Mouse (Mus musculus) cerebellum, adult 11 months (tissue): ENCODE data around the gene Cpn1.

Experiments
- DNase-seq: peaks from one replicate; pipeline ENCODE4 v3.0.0; 2022

Cpn1 gene

DNA sequence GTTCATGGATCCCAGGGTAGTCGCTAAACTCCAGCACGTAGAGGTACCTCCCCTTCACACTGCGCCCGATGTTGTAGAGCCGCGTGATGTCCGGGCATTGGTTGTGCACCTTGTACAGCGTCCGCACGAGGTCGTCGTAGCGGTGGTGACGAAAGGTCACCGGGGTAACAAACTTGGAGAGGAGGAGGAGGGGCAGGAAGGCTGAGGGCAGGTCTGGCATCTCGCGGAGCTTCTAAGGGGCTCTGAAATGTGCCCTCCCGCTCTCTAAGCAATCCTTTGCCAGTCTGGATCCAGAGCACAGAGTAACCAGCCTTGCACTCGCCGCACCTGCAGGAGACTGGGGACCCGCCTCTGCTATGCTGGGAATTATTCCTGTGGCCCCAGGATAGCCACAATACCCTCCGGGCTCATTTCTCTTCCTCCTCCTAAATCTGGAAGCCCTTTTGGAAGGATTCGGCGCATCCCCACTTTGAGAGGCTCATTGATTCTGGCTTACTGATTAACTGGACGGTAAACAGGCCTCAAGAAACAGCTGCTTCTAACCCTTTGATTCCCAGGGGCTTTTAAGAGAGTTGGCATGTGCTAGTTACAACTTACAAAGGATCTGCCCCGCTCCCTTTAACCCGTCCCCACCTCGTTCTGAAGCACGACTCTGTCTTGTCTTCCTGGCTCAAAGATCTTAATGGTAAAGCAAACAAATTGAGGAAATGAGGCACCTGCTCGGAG, at the start of gene Cpn1:
Gene Cpn1 (minus strand): TSS at position 488 of the 726 bp plus-strand sequence.
- DNase-seq: no peak

- no peak for DNase-seq
Measured at GRCm38 (mm10) chr19:44033396-44033795, 47.0 kb upstream of the Cpn1 start.

- DNase-seq: no peak
Measured at GRCm38 (mm10) chr19:44032046-44032744, 45.8 kb upstream of the Cpn1 start.

DNA sequence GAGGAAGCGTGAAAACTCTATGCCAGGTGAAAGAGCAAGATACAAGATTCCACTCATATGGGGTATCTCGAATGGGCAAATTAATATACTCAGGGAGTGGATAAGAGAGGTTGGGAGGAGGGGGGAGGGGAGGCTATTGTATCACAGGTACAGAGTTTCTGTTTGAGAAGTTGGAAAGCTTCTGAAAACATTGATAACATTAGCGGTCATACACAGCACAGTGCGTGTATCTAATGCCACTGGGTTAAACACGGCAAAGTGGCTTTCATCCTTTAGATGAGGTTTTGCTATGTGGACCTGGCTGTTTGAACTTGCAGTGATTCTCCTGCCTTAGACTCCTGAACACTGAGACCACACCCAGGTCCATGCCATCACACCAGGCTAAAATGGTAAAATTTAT, 43.7 kb upstream of the Cpn1 start:
- DNase-seq: no peak

DNA sequence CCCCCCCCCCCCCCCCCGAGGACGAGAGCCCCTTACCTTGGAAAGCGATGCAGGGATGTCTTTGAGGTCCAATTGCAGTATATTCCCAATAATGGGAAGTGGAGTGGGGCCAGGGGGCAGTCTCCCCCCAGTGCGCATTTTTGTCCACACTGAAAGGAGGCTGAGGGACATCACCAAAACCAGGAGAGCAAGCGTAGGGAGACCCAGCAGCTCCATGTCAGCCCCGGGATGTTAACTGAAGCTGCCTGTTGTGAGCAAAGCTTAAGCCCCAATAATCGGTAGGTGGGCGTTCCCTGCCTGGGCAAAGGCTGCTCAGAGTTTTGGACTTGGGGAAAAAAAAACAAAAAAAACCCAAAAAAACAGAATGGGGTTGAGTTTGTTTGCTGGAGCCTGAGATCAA, 42.6 kb upstream of the Cpn1 start, which contains the start of gene Cyp2c23:
Gene Cyp2c23 (minus strand): TSS at position 237 of the 400 bp plus-strand sequence.
- no peak for DNase-seq

DNA sequence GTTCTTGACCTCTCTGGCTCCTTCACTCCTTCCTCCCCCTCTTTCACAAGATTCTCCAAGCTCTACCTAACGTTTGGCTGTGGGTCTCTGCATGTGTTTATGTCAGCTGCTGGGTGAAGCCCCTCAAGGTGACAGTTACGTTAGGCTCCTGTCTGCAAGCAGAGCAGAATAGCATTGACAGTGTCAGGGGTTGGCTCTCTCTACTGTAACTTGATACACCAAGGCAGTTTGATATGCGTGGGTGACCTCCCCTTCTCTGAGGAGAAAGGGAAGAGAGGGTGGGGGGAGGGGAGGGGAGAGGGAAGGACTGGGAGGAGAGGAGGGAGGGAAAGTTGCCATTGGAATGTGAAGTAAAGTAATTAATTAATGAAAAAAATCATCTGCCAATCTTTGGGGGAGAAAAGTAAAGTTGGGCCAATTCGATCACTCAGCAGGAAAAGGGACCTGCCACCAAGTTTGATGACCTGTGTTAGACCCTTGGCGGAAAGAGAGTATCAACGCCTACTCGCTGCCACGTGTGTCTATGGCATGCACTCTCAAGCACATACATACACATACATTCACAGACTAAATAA, 40.7 kb upstream of the Cpn1 start:
- no peak for DNase-seq

GRCm38 (mm10) chr19:44024921-44025585, 38.7 kb upstream of the Cpn1 start:
- no peak for DNase-seq

DNA sequence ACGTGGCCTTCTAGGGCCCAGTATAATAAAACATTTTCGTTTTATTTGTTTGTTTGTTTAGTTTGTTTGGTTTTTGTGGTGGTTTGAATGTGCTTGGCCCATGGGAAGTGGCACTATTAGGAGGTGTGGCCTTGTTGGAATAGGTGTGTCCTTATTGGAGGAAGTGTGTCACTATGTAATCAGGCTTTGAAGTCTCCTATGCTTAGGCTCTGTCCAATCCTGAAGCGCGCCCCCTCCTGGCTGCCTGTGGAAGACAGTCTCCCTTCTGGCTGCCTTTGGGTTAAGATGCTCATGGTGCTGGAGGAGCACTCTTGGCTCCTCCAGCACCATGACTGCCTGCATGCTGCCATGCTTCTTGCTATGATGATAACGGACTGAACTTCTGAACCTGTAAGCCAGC, 36.7 kb upstream of the Cpn1 start:
- no peak for DNase-seq

DNA sequence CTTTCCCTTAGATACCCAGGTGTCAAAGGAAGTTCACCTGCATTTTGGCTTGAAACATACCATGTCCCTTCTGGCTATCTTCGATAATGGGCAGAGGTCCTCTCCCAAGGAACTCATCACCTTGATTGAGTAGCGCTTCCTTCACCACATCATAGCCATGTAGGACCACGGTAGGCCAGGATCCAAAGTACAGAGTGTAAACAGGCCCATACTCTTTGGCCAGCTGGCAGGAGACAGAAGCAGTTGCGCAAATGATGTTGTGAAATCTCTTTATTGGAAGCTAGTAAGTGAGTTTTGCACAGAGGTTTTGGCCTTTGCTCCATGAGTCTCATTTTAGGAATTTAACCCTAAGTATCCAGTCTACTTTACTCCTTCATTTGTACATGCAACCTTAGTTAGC, 35.1 kb upstream of the Cpn1 start:
- no peak for DNase-seq

DNA sequence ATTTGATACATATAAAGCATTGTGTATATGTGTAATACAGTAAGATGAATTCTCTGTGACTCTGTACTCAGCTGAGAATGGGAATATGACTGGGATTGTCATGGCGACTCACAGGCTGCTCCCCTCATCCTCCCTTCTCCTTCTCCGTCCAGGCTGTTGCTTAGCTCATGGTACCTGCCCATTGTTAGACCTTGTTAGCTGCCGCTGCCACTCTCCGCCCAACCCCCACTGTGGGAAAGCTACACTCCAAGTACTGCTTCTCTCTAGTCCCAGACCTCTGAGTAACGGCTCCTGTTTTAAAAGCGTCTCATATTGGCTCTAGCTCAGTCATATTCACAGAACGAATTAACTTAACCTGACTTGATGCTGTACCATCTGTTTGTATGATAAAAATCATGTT, 33.4 kb upstream of the Cpn1 start:
- no peak for DNase-seq

- DNase-seq: no peak
Measured at GRCm38 (mm10) chr19:44013862-44014261, 27.5 kb upstream of the Cpn1 start.

- DNase-seq: no peak
Measured at GRCm38 (mm10) chr19:44008784-44009183, 22.4 kb upstream of the Cpn1 start.

- DNase-seq: no peak
Measured at GRCm38 (mm10) chr19:44007186-44007585, 20.8 kb upstream of the Cpn1 start.

DNA sequence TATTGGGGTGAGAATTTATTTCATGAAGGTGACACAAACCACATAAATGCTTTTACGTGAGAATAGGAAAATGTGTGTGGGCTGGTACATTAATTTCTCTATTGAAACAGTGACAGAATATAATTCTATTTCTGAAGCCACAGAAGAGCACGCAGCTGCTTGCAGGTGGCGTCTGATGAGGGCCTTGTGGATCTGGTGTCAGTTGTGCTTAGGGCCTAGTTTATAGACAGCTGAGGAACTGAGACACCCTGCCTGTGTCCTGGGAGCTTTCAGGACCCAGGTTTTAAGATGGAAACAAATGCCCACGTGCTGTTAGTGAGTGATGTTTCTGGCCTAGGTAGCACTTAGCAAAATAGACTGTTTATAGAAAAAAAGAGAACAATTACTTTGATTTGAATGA, 18.7 kb upstream of the Cpn1 start:
- DNase-seq: no peak

DNA sequence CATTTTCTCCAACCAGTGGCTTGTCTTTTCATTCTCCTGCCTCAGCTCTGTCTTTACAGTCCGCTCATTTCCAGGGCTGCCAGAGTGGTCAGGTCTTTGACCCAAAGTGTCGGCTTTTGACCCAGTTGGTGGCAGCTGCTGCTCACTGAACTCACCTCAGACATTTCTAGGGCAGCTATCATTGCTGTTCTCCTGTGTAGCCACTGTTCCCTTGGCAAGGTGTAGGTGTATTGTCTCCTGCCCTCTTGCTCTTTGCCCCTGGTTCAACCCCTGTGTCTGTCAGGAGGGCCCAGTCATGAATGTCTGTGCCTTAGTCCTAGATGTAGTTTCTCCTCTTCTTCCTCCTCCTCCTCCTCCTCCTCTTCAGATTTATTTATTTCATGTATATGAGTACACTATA, 17.9 kb upstream of the Cpn1 start:
- DNase-seq: no peak

DNA sequence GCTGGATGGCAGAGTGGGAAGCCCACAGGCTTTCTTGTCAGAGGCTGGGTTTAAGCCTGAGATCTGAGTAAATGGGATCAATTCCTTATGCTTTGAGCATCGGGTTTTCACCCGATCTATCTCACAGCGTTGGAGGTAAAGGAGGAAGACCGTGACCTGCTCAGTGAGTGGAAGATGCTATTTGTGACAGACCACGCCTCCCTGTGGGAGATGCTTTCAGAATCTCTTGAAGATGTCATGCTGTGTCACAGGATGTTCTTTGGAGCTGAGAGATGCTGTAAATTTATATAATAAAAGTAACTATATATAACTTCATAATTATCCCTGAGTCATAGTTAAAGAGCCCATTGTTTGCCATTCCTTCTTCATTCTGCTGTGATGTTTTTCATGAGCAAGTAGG, 14.4 kb upstream of the Cpn1 start:
- DNase-seq: no peak

- DNase-seq: no peak
Measured at GRCm38 (mm10) chr19:44000061-44000460, 13.7 kb upstream of the Cpn1 start.

DNA sequence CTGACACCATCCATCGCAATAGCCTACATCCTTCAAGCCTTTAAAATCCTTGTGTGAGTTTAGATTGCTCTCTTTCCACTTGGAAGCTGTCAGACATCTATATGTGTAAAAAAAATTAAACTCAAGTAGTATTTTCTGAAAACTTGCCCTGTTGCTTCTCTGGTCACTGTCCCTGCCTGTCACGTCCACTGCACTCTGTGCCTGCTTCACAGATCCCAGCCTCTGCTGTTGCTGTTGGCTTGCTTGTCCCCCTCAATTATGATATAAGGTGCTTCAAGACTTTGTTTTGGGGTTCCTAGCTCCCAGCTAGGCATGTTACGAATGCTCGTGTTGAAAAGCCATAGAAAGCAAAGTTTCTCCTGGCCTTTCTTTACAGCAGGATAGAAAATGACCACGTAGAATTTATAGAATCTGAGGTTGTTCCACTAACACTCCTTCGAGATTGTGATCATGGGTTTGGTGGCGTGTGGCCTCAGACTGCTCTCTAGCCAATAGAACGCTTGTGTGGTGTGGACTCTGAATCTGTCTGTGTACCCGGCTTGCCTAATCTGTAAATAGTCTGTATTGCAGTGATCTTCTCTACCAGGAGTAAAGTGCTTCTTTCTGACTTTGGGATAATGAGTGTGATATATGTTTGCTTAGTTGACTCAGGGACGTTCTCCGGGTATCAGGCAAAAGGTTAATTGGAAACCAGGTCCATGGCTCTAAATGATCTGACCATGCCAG, 12.6 kb upstream of the Cpn1 start:
- no peak for DNase-seq

- no peak for DNase-seq
Measured at GRCm38 (mm10) chr19:43998101-43998500, 11.7 kb upstream of the Cpn1 start.

- DNase-seq: no peak
Measured at GRCm38 (mm10) chr19:43995427-43995826, 9.1 kb upstream of the Cpn1 start.

DNA sequence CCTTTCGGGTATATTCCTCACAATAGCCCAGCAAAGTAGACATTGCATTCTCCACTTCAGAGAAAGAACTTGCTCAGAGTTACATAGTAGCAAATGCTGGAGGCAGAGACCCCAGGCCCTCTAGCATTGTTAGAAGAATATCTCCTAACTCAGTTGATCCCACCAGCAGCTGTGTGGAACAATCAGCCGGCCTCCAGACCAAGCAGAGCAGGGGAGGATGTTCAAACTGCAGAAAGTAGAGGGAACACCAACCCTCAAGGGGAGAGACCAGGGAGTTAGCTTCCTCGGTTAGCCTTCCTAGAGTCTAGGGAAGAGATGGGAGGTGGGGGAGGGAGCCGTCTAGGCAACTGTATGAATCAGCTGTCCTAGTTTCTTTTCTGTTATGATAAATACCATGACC, 6.1 kb upstream of the Cpn1 start:
- no peak for DNase-seq

GRCm38 (mm10) chr19:43990362-43990761, 4.0 kb upstream of the Cpn1 start:
- DNase-seq: no peak

- DNase-seq: no peak
Measured at GRCm38 (mm10) chr19:43981992-43982391, 4.4 kb downstream of the Cpn1 start.
